Mouse (Mus musculus): Measurements from ENCODE around the gene Capn3. TPM values are rescaled to one million over a fixed set of nuclear protein-coding genes. Genes with fewer than 3 reads are reported as not detected.

Gene Capn3
- 1.00 TPM for polyA plus RNA-seq (2015; fragmentation: Illumina TruSeq; extraction: RNeasy Lipid Tissue Mini Kit (QIAGEN cat#74804); ENCODE audit: insufficient read depth, low read depth, low replicate concordance)

DNA sequence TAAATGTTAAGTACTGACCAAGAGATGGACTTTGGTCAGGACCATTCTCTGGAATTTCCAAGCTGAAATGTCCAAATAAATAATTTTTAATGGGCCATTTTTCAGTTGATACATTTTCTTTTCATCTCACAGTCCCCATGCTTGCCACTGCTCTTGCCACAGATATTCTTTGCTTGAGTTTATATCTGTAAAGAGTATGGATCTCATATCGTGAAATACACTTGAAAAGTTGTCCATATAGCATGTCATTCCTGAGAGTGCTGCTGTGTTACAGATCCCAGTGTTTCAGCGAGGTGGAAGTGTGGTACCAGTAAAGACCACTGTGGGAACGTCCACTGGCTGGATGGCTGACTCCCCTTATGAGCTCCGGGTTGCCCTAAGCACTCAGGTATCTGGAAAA, at the start of gene Capn3:
Gene Capn3 (plus strand): TSS at position 301 of the 400 bp plus-strand sequence.

Other genes with a start within 250 kb of the Capn3 start
- gene Pla2g4e, start 210.7 kb upstream of the Capn3 start, polyA plus RNA-seq (2015; fragmentation: Illumina TruSeq; extraction: RNeasy Lipid Tissue Mini Kit (QIAGEN cat#74804); ENCODE audit: insufficient read depth, low read depth, low replicate concordance): not detected
- not detected for gene Pla2g4d, start 166.8 kb upstream of the Capn3 start, polyA plus RNA-seq (2015; fragmentation: Illumina TruSeq; extraction: RNeasy Lipid Tissue Mini Kit (QIAGEN cat#74804); ENCODE audit: insufficient read depth, low read depth, low replicate concordance)
- not detected for gene Pla2g4f, start 141.9 kb upstream of the Capn3 start, polyA plus RNA-seq (2015; fragmentation: Illumina TruSeq; extraction: RNeasy Lipid Tissue Mini Kit (QIAGEN cat#74804); ENCODE audit: insufficient read depth, low read depth, low replicate concordance)
- gene Vps39, start 102.9 kb upstream of the Capn3 start, polyA plus RNA-seq (2015; fragmentation: Illumina TruSeq; extraction: RNeasy Lipid Tissue Mini Kit (QIAGEN cat#74804); ENCODE audit: insufficient read depth, low read depth, low replicate concordance): 7.5 TPM
- gene Ganc, start 52.1 kb upstream of the Capn3 start, polyA plus RNA-seq (2015; fragmentation: Illumina TruSeq; extraction: RNeasy Lipid Tissue Mini Kit (QIAGEN cat#74804); ENCODE audit: insufficient read depth, low read depth, low replicate concordance): 3.6 TPM
- gene Tmem87a, start 51.9 kb upstream of the Capn3 start, polyA plus RNA-seq (2015; fragmentation: Illumina TruSeq; extraction: RNeasy Lipid Tissue Mini Kit (QIAGEN cat#74804); ENCODE audit: insufficient read depth, low read depth, low replicate concordance): 9.5 TPM
- 14.6 TPM for gene Zfp106, start 107.8 kb downstream of the Capn3 start, polyA plus RNA-seq (2015; fragmentation: Illumina TruSeq; extraction: RNeasy Lipid Tissue Mini Kit (QIAGEN cat#74804); ENCODE audit: insufficient read depth, low read depth, low replicate concordance)
- 12.0 TPM for gene Snap23, start 111.7 kb downstream of the Capn3 start, polyA plus RNA-seq (2015; fragmentation: Illumina TruSeq; extraction: RNeasy Lipid Tissue Mini Kit (QIAGEN cat#74804); ENCODE audit: insufficient read depth, low read depth, low replicate concordance)
- 2.6 TPM for gene Haus2, start 153.4 kb downstream of the Capn3 start, polyA plus RNA-seq (2015; fragmentation: Illumina TruSeq; extraction: RNeasy Lipid Tissue Mini Kit (QIAGEN cat#74804); ENCODE audit: insufficient read depth, low read depth, low replicate concordance)
- 3.5 TPM for gene Lrrc57, start 153.5 kb downstream of the Capn3 start, polyA plus RNA-seq (2015; fragmentation: Illumina TruSeq; extraction: RNeasy Lipid Tissue Mini Kit (QIAGEN cat#74804); ENCODE audit: insufficient read depth, low read depth, low replicate concordance)
- gene Stard9, start 173.1 kb downstream of the Capn3 start, polyA plus RNA-seq (2015; fragmentation: Illumina TruSeq; extraction: RNeasy Lipid Tissue Mini Kit (QIAGEN cat#74804); ENCODE audit: insufficient read depth, low read depth, low replicate concordance): 7.3 TPM